Mouse (Mus musculus) intestine, embryonic 14.5 days (tissue): ENCODE data around the gene Ccnj. TPM values are rescaled to one million over a fixed set of nuclear protein-coding genes. Genes with fewer than 3 reads are reported as not detected.

ENCODE experiments used
- ATAC-seq: fragments of 200-750 bp; cut with Nextera tagmentation; replicated peaks from 2 replicates; pipeline ENCODE4 v1.8.0; 2017; ENCODE audit warnings: low read depth, moderate number of reproducible peaks, moderate TSS enrichment, moderate library complexity; ENCODE audit not compliant: low FRiP score, low TSS enrichment
- DNase-seq: peaks from one replicate; pipeline ENCODE4 v3.0.0-alpha.2; 2018; ENCODE audit warnings: low spot score
- H3K27ac ChIP-seq: fragments of 300-500 bp; sonication (generic); 2 replicates; pipeline ENCODE4 v1.5.1; 2014; ENCODE audit warnings: low read depth, mild to moderate bottlenecking, control low read depth
- H3K27me3 ChIP-seq: fragments of 300-500 bp; sonication (generic); replicated peaks from 2 replicates; pipeline ENCODE4 v1.6.1; 2014; ENCODE audit warnings: low read length, control low read depth; ENCODE audit not compliant: control insufficient read depth, insufficient read depth
- H3K36me3 ChIP-seq: fragments of 300-500 bp; sonication (generic); 2 replicates; pipeline ENCODE4 v1.6.1; 2014; ENCODE audit warnings: low read length, control low read depth; ENCODE audit not compliant: control insufficient read depth, insufficient read depth
- H3K4me1 ChIP-seq: fragments of 300-500 bp; sonication (generic); replicated peaks from 2 replicates; pipeline ENCODE4 v1.6.1; 2014; ENCODE audit warnings: low read length, control low read depth, mixed read lengths; ENCODE audit not compliant: control insufficient read depth, insufficient read depth
- H3K4me2 ChIP-seq: fragments of 300-500 bp; sonication (generic); 2 replicates; pipeline ENCODE4 v1.6.1; 2014; ENCODE audit warnings: low read length
- H3K4me3 ChIP-seq: fragments of 300-500 bp; sonication (generic); 2 replicates; pipeline ENCODE4 v1.5.1; 2014; ENCODE audit warnings: low read depth, low read length, control low read depth, mixed read lengths
- H3K9ac ChIP-seq: fragments of 300-500 bp; sonication (generic); 2 replicates; pipeline ENCODE4 v1.6.1; 2014; ENCODE audit warnings: mild to moderate bottlenecking, low read length
- H3K9me3 ChIP-seq: fragments of 300-500 bp; sonication (generic); 2 replicates; pipeline ENCODE4 v1.6.1; 2016; ENCODE audit warnings: low read length, control low read depth; ENCODE audit not compliant: control insufficient read depth
- WGBS: fragments of 180-500 bp; shearing (Covaris S2); extraction: QIAGEN DNeasy Blood & Tissue Kit; methylation state at CpG from one replicate; pipeline ENCODE4 v1.1.7; 2014; 5-methylcytosine and 5-hydroxymethylcytosine counted together
- polyA plus RNA-seq: library from polyadenylated mRNA; unstranded; fragments of >200 nt; fragmentation: Nextera tagmentation; extraction: Ambion mirVana; gene quantifications from 2 replicates; pipeline ENCODE4 v1.2.1, GENCODE M21; 2014

Ccnj gene
- polyA plus RNA-seq, 1 experiment from 2014 or later, result 10.3 TPM

DNA sequence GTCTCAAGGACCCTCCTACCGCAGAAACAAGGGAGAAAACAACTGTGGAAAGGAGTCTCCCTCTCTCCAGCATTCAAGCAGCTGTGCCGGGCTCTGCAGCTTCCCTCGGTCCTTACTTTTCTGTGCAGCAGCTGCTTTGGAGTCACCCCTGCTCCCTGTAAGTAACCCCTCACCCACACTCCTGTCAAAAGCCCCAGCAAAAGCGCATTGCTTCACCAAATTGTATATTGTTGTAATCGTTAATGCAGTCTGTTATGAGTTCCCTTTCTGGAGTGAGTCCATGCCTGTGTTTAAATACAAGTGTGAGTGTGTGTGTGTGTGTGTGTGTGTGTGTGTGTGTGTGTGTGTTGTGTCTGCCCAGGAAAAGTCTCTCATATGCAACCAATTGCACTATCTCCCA lies 37.2 kb downstream of the Ccnj start:
- Histone ChIP-seq H3K9ac (no peak overlapping the region), H3K4me2 (no peak overlapping the region)
- WGBS, result 21% methylated on average over 5 of the region's 5 CpGs

DNA sequence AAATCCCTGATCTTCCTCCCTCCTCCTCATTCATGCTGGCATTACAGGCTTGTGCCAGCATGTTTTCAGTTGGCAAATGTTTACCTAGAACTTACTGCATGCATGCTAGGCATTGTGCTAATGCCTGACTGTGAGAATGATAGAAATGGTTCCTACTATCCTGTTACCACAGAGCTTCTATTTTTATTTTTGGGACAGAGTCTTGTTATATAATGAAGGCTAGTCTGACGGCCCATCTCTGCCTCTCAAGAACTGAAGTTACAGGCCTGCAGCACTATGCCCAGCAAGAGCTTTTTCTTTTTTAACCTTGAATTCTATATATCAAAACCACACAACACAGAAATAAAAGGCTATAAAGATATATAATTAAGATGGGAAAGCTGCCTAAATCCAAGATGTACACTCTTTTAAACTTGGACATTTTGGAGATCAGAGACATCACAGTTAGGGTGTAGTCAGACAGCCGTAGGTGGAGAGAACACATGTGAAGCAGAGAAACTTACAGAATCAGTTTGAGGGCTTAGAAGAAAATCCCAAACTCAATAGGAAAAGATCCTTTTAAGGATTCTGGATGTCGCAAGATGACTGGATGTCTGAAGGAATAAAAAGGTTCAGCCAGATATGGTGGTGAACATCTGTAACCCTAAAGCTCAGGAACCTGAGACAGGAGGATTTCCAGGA lies 38.5 kb downstream of the Ccnj start:
- H3K9ac ChIP-seq, result no peak overlapping the region
- H3K4me2 ChIP-seq, result no peak overlapping the region
- no peak for DNase-seq
- no peaks in the 10 kb centered on the region for H3K36me3 ChIP-seq
- no peak overlapping the region for H3K4me3 ChIP-seq
- 0 out of 2 replicates have a peak, but pooled peaks cover 5% of the 10 kb centered on the region for H3K9me3 ChIP-seq
- ATAC-seq, result no peak
- no peaks in the 10 kb centered on the region for H3K4me1 ChIP-seq
- peaks cover 5% of the 10 kb centered on the region for H3K27me3 ChIP-seq
- 92% methylated on average over 3 of the region's 3 CpGs for WGBS
- H3K27ac ChIP-seq, result no peak overlapping the region

More for the DNA sequence above, 37.2 kb downstream of the Ccnj start:
- H3K27ac ChIP-seq, result no peak overlapping the region
- ATAC-seq (no peak), DNase-seq (no peak)
- H3K4me1 ChIP-seq, result no peaks in the 10 kb centered on the region
- H3K4me3 ChIP-seq, result no peak overlapping the region
- H3K36me3 ChIP-seq, result no peaks in the 10 kb centered on the region
- H3K9me3 ChIP-seq, result no peaks in the 10 kb centered on the region
- no peaks in the 10 kb centered on the region; the same call in 1 of the 2 replicates for H3K27me3 ChIP-seq

DNA sequence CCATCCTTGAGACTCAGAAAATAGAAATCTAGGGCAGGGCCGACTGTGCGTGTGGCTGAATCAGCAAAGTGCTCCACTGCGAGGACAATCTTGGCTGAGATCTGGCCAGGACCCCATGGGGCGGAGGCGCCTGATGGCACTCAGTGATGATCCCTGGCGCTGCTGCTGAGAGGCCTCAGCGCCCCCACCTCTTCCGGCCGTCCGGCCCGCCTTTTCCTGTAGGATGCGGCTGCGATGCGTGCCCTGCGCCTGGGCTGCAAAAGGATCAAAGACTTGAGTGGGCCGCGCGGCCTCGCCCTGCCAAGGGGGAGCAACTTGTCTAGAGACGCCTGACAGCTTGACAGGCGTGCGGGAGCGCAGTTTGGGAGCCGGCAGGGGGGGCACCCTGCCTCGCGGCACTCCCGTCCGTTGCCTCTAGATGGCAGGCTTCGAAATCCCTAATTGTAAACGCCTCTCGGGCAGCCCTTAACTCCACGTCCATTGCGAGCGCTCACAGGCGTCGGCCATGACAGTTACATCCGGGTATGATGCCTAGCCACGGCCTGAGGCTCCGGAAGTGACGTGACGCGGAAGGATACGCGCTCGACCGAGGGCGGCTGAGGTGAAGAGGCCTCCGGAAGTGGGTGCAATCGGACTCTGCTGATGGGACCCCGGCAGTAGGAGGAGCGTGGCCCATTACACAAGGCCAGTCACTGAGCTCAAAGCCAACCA lies 42.0 kb downstream of the Ccnj start:
- peak overlapping the region; percentile 32 for H3K9ac ChIP-seq
- peak; percentile 97 for ATAC-seq
- peaks cover 39% of the 10 kb centered on the region for H3K27me3 ChIP-seq
- H3K4me3 ChIP-seq, result peak overlapping the region; percentile 41
- peak; percentile 98 for DNase-seq
- H3K4me1 ChIP-seq, result no peaks in the 10 kb centered on the region
- WGBS, result 3% methylated on average over 51 of the region's 51 CpGs
- peak overlapping the region; percentile 74 for H3K27ac ChIP-seq
- H3K9me3 ChIP-seq, result 0 out of 2 replicates have a peak, but pooled peaks cover 5% of the 10 kb centered on the region
- peak overlapping the region; percentile 54 for H3K4me2 ChIP-seq
- no peaks in the 10 kb centered on the region for H3K36me3 ChIP-seq

DNA sequence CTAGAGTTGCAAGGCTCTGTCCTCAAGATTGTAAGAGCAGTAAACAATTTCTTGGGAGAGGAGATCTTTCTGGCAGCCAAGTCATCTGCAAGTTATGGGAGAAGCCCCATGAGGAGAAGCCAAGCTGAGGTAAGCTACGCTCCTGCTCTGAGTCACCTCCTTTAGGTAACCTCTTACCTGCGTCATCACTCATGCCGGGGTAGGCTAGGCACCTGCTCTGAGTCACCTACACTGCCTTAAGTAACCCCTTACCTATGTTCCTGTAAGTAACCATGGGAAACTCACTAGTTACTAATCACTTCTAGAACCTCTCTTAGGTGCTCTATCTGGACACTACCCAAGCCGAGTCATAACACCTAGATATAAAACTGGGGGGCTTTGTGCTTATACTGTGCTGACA lies 50.6 kb downstream of the Ccnj start:
- no peaks in the 10 kb centered on the region for H3K36me3 ChIP-seq
- 87% methylated on average over 4 of the region's 4 CpGs for WGBS

DNA sequence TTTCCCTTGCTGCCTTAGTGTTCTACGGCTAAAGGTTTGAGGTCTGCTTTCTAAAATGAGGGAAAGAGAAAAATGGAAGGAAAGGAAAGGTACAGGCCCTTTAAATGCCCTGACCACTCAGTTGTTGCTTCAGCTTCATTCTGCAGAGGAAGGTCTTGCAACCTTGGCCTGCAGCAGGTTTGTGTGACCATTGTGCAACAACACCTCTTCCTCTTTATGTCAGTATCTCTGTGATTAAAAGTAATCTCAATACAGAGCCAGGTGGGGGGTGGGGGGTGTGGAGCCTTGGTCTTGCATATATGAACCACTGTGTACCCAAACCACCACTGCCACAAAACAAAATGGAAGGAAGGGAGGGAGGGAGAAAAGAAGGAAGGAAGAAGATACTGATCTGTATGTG lies 57.8 kb downstream of the Ccnj start:
- no peak overlapping the region for H3K4me3 ChIP-seq
- H3K9me3 ChIP-seq, result peaks cover 2% of the 10 kb centered on the region; the same call in 1 of the 2 replicates
- no peak for DNase-seq
- H3K27ac ChIP-seq, result no peak overlapping the region
- H3K4me1 ChIP-seq, result no peaks in the 10 kb centered on the region
- no peak for ATAC-seq
- no peaks in the 10 kb centered on the region for H3K36me3 ChIP-seq
- peaks cover 52% of the 10 kb centered on the region for H3K27me3 ChIP-seq
- H3K4me2 ChIP-seq, result no peak overlapping the region
- 79% methylated on average over 1 of the region's 1 CpGs for WGBS
- H3K9ac ChIP-seq, result no peak overlapping the region

More for the DNA sequence above, 50.6 kb downstream of the Ccnj start:
- DNase-seq (no peak), ATAC-seq (no peak)
- Histone ChIP-seq H3K4me1 (no peaks in the 10 kb centered on the region), H3K9ac (no peak overlapping the region), H3K4me2 (no peak overlapping the region), H3K27ac (no peak overlapping the region), H3K9me3 (no peaks in the 10 kb centered on the region), H3K4me3 (no peak overlapping the region), H3K27me3 (peaks cover 69% of the 10 kb centered on the region)

DNA sequence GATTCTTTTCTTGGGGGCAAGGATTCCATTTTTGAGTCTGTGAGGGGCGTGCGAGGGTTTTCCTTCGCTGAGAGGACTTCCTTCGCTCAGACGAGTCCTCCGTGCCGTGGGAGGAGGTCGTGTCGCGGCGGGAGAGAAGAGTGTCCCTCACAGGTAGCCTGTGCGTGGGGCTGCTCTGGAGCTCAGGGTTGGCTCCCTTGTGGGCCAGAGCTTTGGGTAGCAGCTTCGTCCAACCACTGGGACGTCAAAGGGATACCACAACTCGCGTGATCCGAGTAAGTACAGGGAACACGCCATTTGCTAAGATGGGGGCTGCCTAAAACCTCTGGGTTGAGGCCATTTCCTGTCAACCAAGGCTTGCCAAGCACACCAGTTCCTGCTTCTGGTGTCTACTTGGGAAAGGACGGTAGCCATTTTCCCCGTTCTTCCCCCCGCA lies 63.0 kb downstream of the Ccnj start:
- H3K4me2 ChIP-seq, result peak overlapping the region; percentile 71
- H3K4me1 ChIP-seq, result 0 out of 2 replicates have a peak, but pooled peaks cover 6% of the 10 kb centered on the region
- peaks cover 25% of the 10 kb centered on the region for H3K27me3 ChIP-seq
- H3K9me3 ChIP-seq, result peaks cover 6% of the 10 kb centered on the region; the same call in 1 of the 2 replicates
- H3K36me3 ChIP-seq, result 0 out of 2 replicates have a peak, but pooled peaks cover 7% of the 10 kb centered on the region
- 42% methylated on average over 21 of the region's 21 CpGs for WGBS
- peak overlapping the region; percentile 96 for H3K27ac ChIP-seq
- DNase-seq, result no peak
- H3K9ac ChIP-seq, result peak overlapping the region; percentile 83
- ATAC-seq, result no peak; the same call in 1 of the 2 replicates
- peak overlapping the region; percentile 84 for H3K4me3 ChIP-seq

DNA sequence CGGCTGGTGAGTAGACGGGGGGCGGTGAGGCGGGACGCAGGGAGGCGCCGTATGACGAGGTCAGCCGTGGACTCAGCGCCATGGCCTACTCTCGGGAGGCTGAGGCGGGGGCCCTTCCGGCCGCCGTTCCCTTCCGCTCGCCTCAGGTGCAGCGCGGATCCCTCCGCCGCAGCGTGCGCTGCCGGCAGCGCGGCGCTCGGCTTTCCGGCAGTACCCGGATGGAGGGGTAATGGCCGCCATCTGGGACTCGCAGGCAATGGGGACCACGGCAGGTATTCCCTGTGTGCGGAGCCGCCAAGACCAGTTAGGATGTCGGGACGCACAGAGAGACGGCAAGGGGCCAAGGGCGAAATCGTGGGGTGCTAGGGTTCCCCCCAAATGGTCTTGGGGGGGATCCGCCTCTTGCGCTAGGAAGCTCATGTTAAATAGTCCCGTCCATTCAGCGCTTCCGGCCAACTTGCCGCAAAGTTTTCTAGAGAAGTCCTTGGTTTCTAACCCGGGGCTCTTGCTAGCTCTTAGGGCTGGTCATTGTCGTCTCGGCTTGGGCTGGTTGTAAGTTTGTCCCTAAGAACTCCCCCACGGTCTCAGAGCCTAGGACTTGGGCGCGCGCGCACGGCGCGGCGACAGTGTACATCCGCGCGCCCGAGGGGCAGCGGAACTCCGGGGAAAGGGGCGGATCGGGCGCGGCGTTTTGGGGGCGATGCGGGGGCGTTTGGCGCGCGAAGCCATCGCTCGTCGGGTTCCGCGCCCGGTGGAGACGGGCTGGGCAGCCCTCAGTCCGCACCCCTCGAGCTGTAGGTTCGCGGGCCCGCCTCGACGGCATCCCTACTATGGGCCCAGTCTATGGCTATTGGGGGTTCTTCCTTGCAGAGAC lies 63.7 kb downstream of the Ccnj start, which contains the start of gene Zfp518a:
Zfp518a (plus strand) TSS at position 187 of the 874 bp plus-strand sequence.
- H3K9ac ChIP-seq, result peak within 1 kb of the TSS; percentile 83
- DNase-seq (peak; percentile 99), ATAC-seq (peak; percentile 91)
- peaks cover 6% of the 10 kb centered on the region; the same call in 1 of the 2 replicates for H3K9me3 ChIP-seq
- H3K27me3 ChIP-seq, result peaks cover 23% of the 10 kb centered on the region
- 0 out of 2 replicates have a peak, but pooled peaks cover 6% of the 10 kb centered on the region for H3K4me1 ChIP-seq
- H3K4me3 ChIP-seq, result peak within 1 kb of the TSS; percentile 84
- peak within 1 kb of the TSS; percentile 71 for H3K4me2 ChIP-seq
- peaks cover 12% of the 10 kb centered on the region; the same call in 1 of the 2 replicates for H3K36me3 ChIP-seq
- WGBS, result under 1% methylated on average over 70 of the region's 89 CpGs
- peak within 1 kb of the TSS; percentile 96 for H3K27ac ChIP-seq

DNA sequence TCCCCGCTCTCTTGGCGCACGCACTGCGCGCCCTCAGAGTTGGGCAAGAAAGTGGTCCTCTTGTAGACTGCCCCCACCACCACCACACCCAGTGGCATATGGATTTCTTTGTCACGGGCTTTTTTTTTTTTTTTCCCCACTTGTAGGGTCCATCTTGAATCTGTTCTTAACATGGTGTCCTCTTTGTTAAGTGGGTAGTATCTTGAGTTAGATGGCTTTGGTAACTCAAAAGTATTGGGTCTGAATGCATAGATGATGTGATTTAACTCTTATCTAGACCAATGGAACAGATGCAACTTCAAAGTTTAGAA lies 64.3 kb downstream of the Ccnj start:
- Histone ChIP-seq H3K4me1 (0 out of 2 replicates have a peak, but pooled peaks cover 6% of the 10 kb centered on the region), H3K9me3 (peaks cover 6% of the 10 kb centered on the region; the same call in 1 of the 2 replicates), H3K27ac (peak overlapping the region; percentile 96), H3K4me2 (peak overlapping the region; percentile 71), H3K27me3 (peaks cover 19% of the 10 kb centered on the region), H3K9ac (peak overlapping the region; percentile 83), H3K4me3 (peak overlapping the region; percentile 84), H3K36me3 (peaks cover 16% of the 10 kb centered on the region; the same call in 1 of the 2 replicates)
- no peak for DNase-seq
- 2% methylated on average over 6 of the region's 6 CpGs for whole genome bisulfite sequencing
- no peak for ATAC-seq
